Mouse (Mus musculus) brown adipose tissue, adult 24 weeks (tissue): Measurements from ENCODE around the gene Bcs1l. TPM values are rescaled to one million over a fixed set of nuclear protein-coding genes. Genes with fewer than 3 reads are reported as not detected.

Experiments used
- H3K27ac ChIP-seq: fragments of 200-500 bp; replicated peaks from 2 replicates; pipeline ENCODE4 v1.5.1; 2012; ENCODE audit warnings: low read depth, mild to moderate bottlenecking, low read length
- H3K4me1 ChIP-seq: fragments of 200-500 bp; 2 replicates; pipeline ENCODE4 v1.6.1; 2012; ENCODE audit warnings: low read length, mixed read lengths; ENCODE audit not compliant: control insufficient read depth, insufficient read depth, insufficient read length
- H3K4me3 ChIP-seq: fragments of 200-500 bp; 2 replicates; pipeline ENCODE4 v1.5.1; 2012; ENCODE audit warnings: low read depth, mild to moderate bottlenecking, low read length, moderate library complexity; ENCODE audit not compliant: insufficient read depth
- polyA plus RNA-seq: library from polyadenylated mRNA; stranded (reverse); fragments of >200 nt; gene quantifications from 2 replicates; pipeline ENCODE4 v1.2.4, GENCODE M21; 2012; ENCODE audit not compliant: missing spikeins, insufficient read depth, insufficient read length

Bcs1l gene
- polyA plus RNA-seq, 1 experiment, result 31.4 TPM

GRCm38 (mm10) chr1:74624183-74624582 lies 36.1 kb downstream of the Bcs1l start:
- Histone ChIP-seq H3K4me1 (no peaks in the 10 kb centered on the region), H3K4me3 (no peak overlapping the region), H3K27ac (no peak overlapping the region)

- no peaks in the 10 kb centered on the region for H3K4me1 ChIP-seq
- no peak overlapping the region for H3K27ac ChIP-seq
- no peak overlapping the region for H3K4me3 ChIP-seq
Measured at GRCm38 (mm10) chr1:74626076-74626475, 38.0 kb downstream of the Bcs1l start.

GRCm38 (mm10) chr1:74628001-74628400 lies 39.9 kb downstream of the Bcs1l start:
- H3K4me3 ChIP-seq, result no peak overlapping the region
- no peak overlapping the region for H3K27ac ChIP-seq
- no peaks in the 10 kb centered on the region for H3K4me1 ChIP-seq

- Histone ChIP-seq H3K4me1 (no peaks in the 10 kb centered on the region), H3K27ac (no peak overlapping the region), H3K4me3 (no peak overlapping the region)
Measured at GRCm38 (mm10) chr1:74632734-74633133, 44.6 kb downstream of the Bcs1l start.

Other genes starting within 250 kb of the Bcs1l start
- gene Catip, start 226.2 kb upstream of the Bcs1l start, polyA plus RNA-seq, result not detected in 2 replicates
- 1.5 and 5.8 TPM in 2 replicates for gene Slc11a1, start 213.1 kb upstream of the Bcs1l start, polyA plus RNA-seq
- 66.8 and 98.0 TPM in 2 replicates for gene Ctdsp1, start 196.8 kb upstream of the Bcs1l start, polyA plus RNA-seq
- gene Vil1, start 178.9 kb upstream of the Bcs1l start, polyA plus RNA-seq, result 0.46 and 1.1 TPM in 2 replicates
- 9.7 and 9.8 TPM in 2 replicates for gene Cnot9, start 82.2 kb upstream of the Bcs1l start, polyA plus RNA-seq
- 1.1 TPM in 1 of 2 replicates, not detected in the other for gene Plcd4, start 45.4 kb upstream of the Bcs1l start, polyA plus RNA-seq
- gene Usp37, start 44.0 kb upstream of the Bcs1l start, polyA plus RNA-seq, result 3.4 and 3.6 TPM in 2 replicates
- 5.1 and 6.1 TPM in 2 replicates for gene Zfp142, start within 50 bp of the Bcs1l start, polyA plus RNA-seq
- gene Rnf25, start 13.1 kb downstream of the Bcs1l start, polyA plus RNA-seq, result 15.5 and 21.6 TPM in 2 replicates
- 0.58 and 1.5 TPM in 2 replicates for gene Stk36, start 13.2 kb downstream of the Bcs1l start, polyA plus RNA-seq
- 6.2 and 9.6 TPM in 2 replicates for gene Ttll4, start 73.5 kb downstream of the Bcs1l start, polyA plus RNA-seq
- gene Cyp27a1, start 125.3 kb downstream of the Bcs1l start, polyA plus RNA-seq, result 40.2 and 90.5 TPM in 2 replicates
- 0.59 and 1.3 TPM in 2 replicates for gene Prkag3, start 160.9 kb downstream of the Bcs1l start, polyA plus RNA-seq
- not detected in 2 replicates for gene Wnt6, start 183.6 kb downstream of the Bcs1l start, polyA plus RNA-seq
- gene Wnt10a, start 203.2 kb downstream of the Bcs1l start, polyA plus RNA-seq, result not detected in 2 replicates